Mouse (Mus musculus): ENCODE measurements around the gene Dars2. TPM values are rescaled to one million over a fixed set of nuclear protein-coding genes. Genes with fewer than 3 reads are reported as not detected.

Dars2 gene
- polyA plus RNA-seq, 1 experiment from 2014 or later = 47.5 TPM

- 0 out of 2 replicates have a peak overlapping the region, but pooled peaks have one; percentile 94 for H3K27ac ChIP-seq (ENCODE audit: low read length)
- peak overlapping the region; percentile 94 for H3K9ac ChIP-seq (ENCODE audit: low read depth, low read length)
- 0 out of 2 replicates have a peak, but pooled peaks cover 7% of the 10 kb centered on the region for H3K36me3 ChIP-seq (ENCODE audit: control insufficient read depth, insufficient read depth, low read length)
- no peak for ATAC-seq
- H3K4me3 ChIP-seq (ENCODE audit: low read length) = peak overlapping the region; percentile 87
- H3K27me3 ChIP-seq (replicated peaks; ENCODE audit: control insufficient read depth, insufficient read depth, low read length) = no peaks in the 10 kb centered on the region
- H3K9me3 ChIP-seq (ENCODE audit: control insufficient read depth, low read length) = no peaks in the 10 kb centered on the region
- WGBS = 0% methylated on average over 1 of the region's 1 CpGs
- H3K4me1 ChIP-seq (ENCODE audit: control insufficient read depth, insufficient read depth, low read length) = peaks cover 8% of the 10 kb centered on the region
- H3K4me2 ChIP-seq (ENCODE audit: low read depth, low read length) = peak overlapping the region; percentile 72
These were observed 33.4 kb downstream of the Dars2 start for GRCm38 (mm10) chr1:161037026-161037425.

- no peak for ATAC-seq
These were observed 34.0 kb downstream of the Dars2 start for GRCm38 (mm10) chr1:161036411-161036841.

GRCm38 (mm10) chr1:161035786-161036404, 34.6 kb downstream of the Dars2 start:
- Histone ChIP-seq H3K27me3 (replicated peaks; ENCODE audit: control insufficient read depth, insufficient read depth, low read length) (no peaks in the 10 kb centered on the region), H3K27ac (ENCODE audit: low read length) (peak overlapping the region; percentile 94), H3K4me3 (ENCODE audit: low read length) (peak overlapping the region; percentile 87), H3K4me1 (ENCODE audit: control insufficient read depth, insufficient read depth, low read length) (peaks cover 8% of the 10 kb centered on the region), H3K36me3 (ENCODE audit: control insufficient read depth, insufficient read depth, low read length) (peaks cover 11% of the 10 kb centered on the region; the same call in 1 of the 2 replicates), H3K4me2 (ENCODE audit: low read depth, low read length) (peak overlapping the region; percentile 72), H3K9me3 (ENCODE audit: control insufficient read depth, low read length) (no peaks in the 10 kb centered on the region), H3K9ac (ENCODE audit: low read depth, low read length) (peak overlapping the region; percentile 94)
- 0% methylated on average over 6 of the region's 6 CpGs for WGBS
- ATAC-seq = no peak

More at GRCm38 (mm10) chr1:161036411-161036841, 34.0 kb downstream of the Dars2 start:
- no peaks in the 10 kb centered on the region for H3K27me3 ChIP-seq (replicated peaks; ENCODE audit: control insufficient read depth, insufficient read depth, low read length)
- H3K9ac ChIP-seq (ENCODE audit: low read depth, low read length) = peak overlapping the region; percentile 94
- H3K4me1 ChIP-seq (ENCODE audit: control insufficient read depth, insufficient read depth, low read length) = peaks cover 8% of the 10 kb centered on the region
- H3K4me3 ChIP-seq (ENCODE audit: low read length) = peak overlapping the region; percentile 87
- H3K9me3 ChIP-seq (ENCODE audit: control insufficient read depth, low read length) = no peaks in the 10 kb centered on the region
- WGBS = 0% methylated on average over 5 of the region's 5 CpGs
- peaks cover 11% of the 10 kb centered on the region; the same call in 1 of the 2 replicates for H3K36me3 ChIP-seq (ENCODE audit: control insufficient read depth, insufficient read depth, low read length)
- H3K27ac ChIP-seq (ENCODE audit: low read length) = peak overlapping the region; percentile 94
- H3K4me2 ChIP-seq (ENCODE audit: low read depth, low read length) = peak overlapping the region; percentile 72

DNA sequence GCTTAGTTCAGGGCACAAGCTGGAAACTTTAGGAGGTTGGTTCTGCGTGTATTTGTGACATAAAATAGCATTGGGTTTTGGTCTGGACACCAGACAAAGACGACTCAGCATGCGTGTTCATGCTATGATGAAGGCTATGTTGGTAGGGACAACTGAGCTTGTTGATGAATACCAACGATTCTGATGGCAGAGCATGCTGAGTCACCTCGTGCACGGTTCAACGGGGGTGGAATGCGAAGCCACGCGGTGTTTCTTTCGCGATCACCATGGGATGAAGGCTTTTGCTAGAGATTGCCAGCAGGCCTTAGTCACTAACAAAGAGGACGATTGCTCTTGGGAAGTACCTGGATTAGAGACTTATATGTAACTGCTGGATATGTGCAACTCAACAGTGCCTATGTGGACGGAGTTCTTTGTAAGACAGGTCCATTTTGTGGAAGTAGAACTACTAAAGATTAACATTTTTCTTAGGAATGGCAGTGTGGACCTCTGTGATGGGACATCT, 35.1 kb downstream of the Dars2 start:
- H3K4me2 ChIP-seq (ENCODE audit: low read depth, low read length) = peak overlapping the region; percentile 72
- H3K27ac ChIP-seq (ENCODE audit: low read length) = peak overlapping the region; percentile 94
- no peaks in the 10 kb centered on the region for H3K9me3 ChIP-seq (ENCODE audit: control insufficient read depth, low read length)
- H3K9ac ChIP-seq (ENCODE audit: low read depth, low read length) = peak overlapping the region; percentile 94
- peak; percentile 14 for ATAC-seq
- under 1% methylated on average over 14 of the region's 14 CpGs for WGBS
- H3K27me3 ChIP-seq (replicated peaks; ENCODE audit: control insufficient read depth, insufficient read depth, low read length) = no peaks in the 10 kb centered on the region
- peaks cover 8% of the 10 kb centered on the region for H3K4me1 ChIP-seq (ENCODE audit: control insufficient read depth, insufficient read depth, low read length)
- peak overlapping the region; percentile 87 for H3K4me3 ChIP-seq (ENCODE audit: low read length)
- peaks cover 11% of the 10 kb centered on the region; the same call in 1 of the 2 replicates for H3K36me3 ChIP-seq (ENCODE audit: control insufficient read depth, insufficient read depth, low read length)

DNA sequence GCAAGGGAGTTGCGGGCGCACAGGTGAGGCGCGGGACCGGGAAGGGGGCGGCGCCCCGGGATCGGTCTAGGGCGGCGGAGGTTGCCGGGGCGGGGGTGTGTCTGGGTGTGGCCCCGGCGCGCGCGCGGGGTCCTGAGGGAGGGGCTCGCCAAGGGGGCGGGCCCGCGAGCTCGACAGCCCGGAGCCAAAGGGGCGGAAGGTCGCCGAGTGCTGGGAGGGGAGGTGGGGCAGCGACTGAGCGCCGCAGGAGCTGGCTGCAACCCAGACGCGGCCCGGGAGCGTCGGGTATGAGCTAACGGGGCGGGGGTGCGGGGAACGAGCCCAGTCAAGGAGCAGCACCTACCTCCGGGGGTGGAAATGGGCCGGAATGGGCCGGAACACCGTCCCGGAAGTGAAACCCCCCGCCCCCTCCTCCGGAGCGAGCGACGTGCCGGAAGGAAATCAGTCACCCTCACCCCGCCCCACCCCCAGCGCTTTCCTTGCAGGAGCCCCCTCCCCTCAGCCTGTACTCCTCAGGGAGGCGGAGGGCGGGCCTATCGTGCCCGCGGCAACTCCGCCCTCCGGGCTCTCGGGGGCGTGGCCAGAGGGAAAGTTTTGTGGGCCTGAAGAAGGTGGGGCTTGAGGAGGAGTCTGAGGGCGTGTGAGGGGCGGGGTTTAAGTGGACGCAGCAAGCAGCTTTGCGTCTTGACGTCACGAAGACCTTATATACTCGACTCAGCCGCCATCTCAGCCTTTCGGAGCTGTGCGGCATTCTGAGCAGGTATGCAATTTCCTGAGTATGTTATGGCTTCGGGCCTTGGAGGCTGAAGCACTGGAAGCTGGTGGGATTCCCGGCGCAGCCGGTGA, 35.8 kb downstream of the Dars2 start, which contains the start of gene Zbtb37:
Gene Zbtb37, minus strand, starts transcription at position 415 of the 846 bp plus-strand sequence.
- peak; percentile 89 for ATAC-seq

GRCm38 (mm10) chr1:161033856-161034434, 36.5 kb downstream of the Dars2 start:
- Histone ChIP-seq H3K4me1 (ENCODE audit: control insufficient read depth, insufficient read depth, low read length) (peaks cover 8% of the 10 kb centered on the region), H3K9me3 (ENCODE audit: control insufficient read depth, low read length) (no peaks in the 10 kb centered on the region), H3K4me2 (ENCODE audit: low read depth, low read length) (peak overlapping the region; percentile 72), H3K27me3 (replicated peaks; ENCODE audit: control insufficient read depth, insufficient read depth, low read length) (no peaks in the 10 kb centered on the region), H3K27ac (ENCODE audit: low read length) (peak overlapping the region; percentile 97), H3K9ac (ENCODE audit: low read depth, low read length) (peak overlapping the region; percentile 94), H3K36me3 (ENCODE audit: control insufficient read depth, insufficient read depth, low read length) (peaks cover 11% of the 10 kb centered on the region; the same call in 1 of the 2 replicates), H3K4me3 (ENCODE audit: low read length) (peak overlapping the region; percentile 87)
- no peak for ATAC-seq
- WGBS = under 1% methylated on average over 21 of the region's 21 CpGs

More for the DNA sequence above, 35.8 kb downstream of the Dars2 start, which contains the start of gene Zbtb37:
- Histone ChIP-seq H3K9ac (ENCODE audit: low read depth, low read length) (peak within 1 kb of the TSS; percentile 94), H3K4me2 (ENCODE audit: low read depth, low read length) (peak within 1 kb of the TSS; percentile 72), H3K4me1 (ENCODE audit: control insufficient read depth, insufficient read depth, low read length) (peaks cover 8% of the 10 kb centered on the region), H3K27me3 (replicated peaks; ENCODE audit: control insufficient read depth, insufficient read depth, low read length) (no peaks in the 10 kb centered on the region), H3K9me3 (ENCODE audit: control insufficient read depth, low read length) (no peaks in the 10 kb centered on the region), H3K36me3 (ENCODE audit: control insufficient read depth, insufficient read depth, low read length) (peaks cover 11% of the 10 kb centered on the region; the same call in 1 of the 2 replicates), H3K27ac (ENCODE audit: low read length) (peak within 1 kb of the TSS; percentile 97), H3K4me3 (ENCODE audit: low read length) (peak within 1 kb of the TSS; percentile 87)
- under 1% methylated on average over 74 of the region's 76 CpGs for WGBS

DNA sequence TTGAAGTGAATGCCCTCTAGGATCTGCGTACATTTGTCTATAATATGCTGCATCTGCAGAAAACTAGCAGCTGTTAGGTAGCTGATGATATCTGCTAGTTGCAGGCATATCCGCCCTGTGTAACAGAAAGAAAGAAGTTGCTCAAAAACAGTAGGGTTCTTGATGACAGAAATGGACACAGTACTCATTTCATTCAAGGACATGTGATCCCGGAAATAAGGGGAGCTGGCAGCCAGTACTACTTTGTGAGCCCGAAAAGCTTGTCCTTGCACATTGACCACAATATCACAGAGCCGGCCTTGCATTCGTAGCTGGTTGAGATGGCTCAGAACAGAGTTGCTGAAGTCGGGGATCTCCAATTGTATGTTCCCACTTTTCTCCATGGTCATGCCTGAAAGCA, 38.1 kb downstream of the Dars2 start:
- 91% methylated on average over 7 of the region's 7 CpGs for WGBS
- no peak for ATAC-seq

GRCm38 (mm10) chr1:161031881-161032280, 38.6 kb downstream of the Dars2 start:
- 92% methylated on average over 9 of the region's 9 CpGs for WGBS
- peaks cover 5% of the 10 kb centered on the region; the same call in 1 of the 2 replicates for H3K4me1 ChIP-seq (ENCODE audit: control insufficient read depth, insufficient read depth, low read length)
- no peaks in the 10 kb centered on the region for H3K9me3 ChIP-seq (ENCODE audit: control insufficient read depth, low read length)
- H3K4me3 ChIP-seq (ENCODE audit: low read length) = no peak overlapping the region
- H3K4me2 ChIP-seq (ENCODE audit: low read depth, low read length) = no peak overlapping the region
- H3K27ac ChIP-seq (ENCODE audit: low read length) = no peak overlapping the region
- no peak for ATAC-seq
- H3K36me3 ChIP-seq (ENCODE audit: control insufficient read depth, insufficient read depth, low read length) = peaks cover 5% of the 10 kb centered on the region; the same call in 1 of the 2 replicates
- no peaks in the 10 kb centered on the region for H3K27me3 ChIP-seq (replicated peaks; ENCODE audit: control insufficient read depth, insufficient read depth, low read length)
- H3K9ac ChIP-seq (ENCODE audit: low read depth, low read length) = no peak overlapping the region

More for the DNA sequence above, 38.1 kb downstream of the Dars2 start:
- peaks cover 5% of the 10 kb centered on the region; the same call in 1 of the 2 replicates for H3K36me3 ChIP-seq (ENCODE audit: control insufficient read depth, insufficient read depth, low read length)
- H3K27me3 ChIP-seq (replicated peaks; ENCODE audit: control insufficient read depth, insufficient read depth, low read length) = no peaks in the 10 kb centered on the region
- peaks cover 5% of the 10 kb centered on the region; the same call in 1 of the 2 replicates for H3K4me1 ChIP-seq (ENCODE audit: control insufficient read depth, insufficient read depth, low read length)
- no peaks in the 10 kb centered on the region for H3K9me3 ChIP-seq (ENCODE audit: control insufficient read depth, low read length)
- H3K4me3 ChIP-seq (ENCODE audit: low read length) = no peak overlapping the region
- no peak overlapping the region for H3K27ac ChIP-seq (ENCODE audit: low read length)
- no peak overlapping the region for H3K9ac ChIP-seq (ENCODE audit: low read depth, low read length)
- H3K4me2 ChIP-seq (ENCODE audit: low read depth, low read length) = no peak overlapping the region

All from intestine, embryonic 16.5 days (tissue).